Mouse (Mus musculus): ENCODE data around the gene Calml4.

Gene Calml4

DNA sequence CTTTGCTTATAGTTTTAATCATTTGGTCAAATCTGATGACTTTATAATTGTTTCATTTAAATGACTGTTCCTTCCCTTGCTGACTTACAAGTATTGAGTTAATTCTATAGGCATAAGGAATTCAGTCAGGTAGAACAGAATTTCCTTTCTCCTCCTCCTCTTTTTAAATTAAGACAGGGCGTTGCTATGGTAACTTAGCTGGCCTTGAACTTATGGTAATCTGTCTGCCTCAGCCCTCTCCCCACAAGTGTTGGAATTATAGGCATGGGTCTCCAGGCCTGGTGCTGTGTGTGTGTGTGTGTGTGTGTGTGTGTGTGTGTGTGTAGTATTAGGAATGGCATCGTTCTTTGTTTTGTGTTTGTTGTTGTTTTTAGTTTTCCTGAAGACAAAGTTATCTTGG is 43.9 kb downstream of the Calml4 start:
- no peak for DNase-seq (ENCODE audit: low spot score in 2 of 2)

DNA sequence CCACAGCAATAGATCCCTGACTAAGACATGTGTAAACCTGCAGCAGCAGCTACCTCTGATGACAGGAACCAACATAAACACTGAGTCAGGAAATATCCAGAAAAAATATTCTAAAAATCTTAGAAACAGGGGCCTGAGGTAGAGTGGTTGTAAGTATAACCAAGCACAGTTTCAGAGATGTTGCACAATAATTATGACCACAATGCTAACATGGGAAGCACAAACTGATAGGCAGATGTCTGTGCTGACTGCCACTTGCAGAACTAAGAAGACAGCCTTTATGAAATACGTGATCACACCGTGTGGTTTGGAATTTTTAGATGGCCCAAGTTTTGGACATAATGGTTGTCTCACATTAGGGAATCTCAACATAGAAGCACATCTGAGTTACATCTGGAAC is 46.0 kb downstream of the Calml4 start:
- no peak for DNase-seq (ENCODE audit: low spot score in 2 of 2)

DNA sequence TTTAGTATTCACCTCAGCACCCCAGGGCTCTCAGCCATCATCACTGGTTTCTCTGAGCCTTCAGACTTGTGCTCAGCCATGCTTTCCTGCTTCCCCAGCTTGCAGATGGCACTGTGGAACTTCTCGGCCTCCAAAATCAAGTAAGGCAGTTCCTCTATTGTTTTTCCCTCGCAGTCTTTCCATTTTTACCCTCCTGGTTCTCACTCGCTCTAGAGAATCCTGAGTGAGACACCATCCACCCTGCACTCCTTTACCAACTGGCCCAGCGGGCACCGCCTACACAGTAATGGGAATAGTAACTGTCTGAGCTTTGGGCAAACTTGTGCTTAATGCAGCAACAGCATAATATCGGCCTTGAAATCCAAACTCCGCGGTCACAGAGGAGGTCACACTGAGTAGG is 47.2 kb downstream of the Calml4 start:
- DNase-seq (ENCODE audit: low spot score in 2 of 2): peak in 1 of 2 experiments; percentile 37

DNA sequence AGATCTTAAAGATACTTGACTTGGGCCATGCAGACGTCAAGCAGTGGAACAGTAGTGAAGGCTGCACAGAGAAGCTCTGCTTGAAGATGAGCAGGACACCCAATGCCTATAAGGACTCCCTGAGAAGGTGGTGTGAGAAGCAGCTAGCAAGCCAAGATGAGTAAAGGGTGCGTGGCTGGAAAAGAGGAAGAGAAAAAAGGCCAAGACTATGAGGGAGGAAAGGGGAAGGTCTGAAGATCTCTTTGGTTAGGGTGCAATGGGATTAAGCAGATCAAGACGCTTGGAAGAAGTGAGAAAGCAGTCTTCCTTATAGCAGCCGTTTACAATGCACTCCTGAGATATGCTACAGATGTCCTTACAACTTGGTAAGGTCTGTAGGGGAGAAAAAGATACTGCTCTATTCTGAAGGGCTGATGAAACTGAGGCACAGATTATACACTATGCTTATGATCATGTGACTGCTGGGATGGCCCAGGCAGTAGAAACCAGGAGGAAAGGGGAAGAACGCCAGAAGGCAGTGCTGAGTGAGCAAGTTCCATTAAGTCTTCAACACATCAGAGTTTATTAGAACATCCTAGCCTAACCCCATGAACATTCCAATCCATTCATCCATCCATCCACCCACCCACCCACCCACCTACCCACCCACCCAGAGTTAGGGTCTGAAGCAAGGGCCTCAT is 55.6 kb downstream of the Calml4 start:
- no peak for DNase-seq (ENCODE audit: low spot score in 2 of 2)

DNA sequence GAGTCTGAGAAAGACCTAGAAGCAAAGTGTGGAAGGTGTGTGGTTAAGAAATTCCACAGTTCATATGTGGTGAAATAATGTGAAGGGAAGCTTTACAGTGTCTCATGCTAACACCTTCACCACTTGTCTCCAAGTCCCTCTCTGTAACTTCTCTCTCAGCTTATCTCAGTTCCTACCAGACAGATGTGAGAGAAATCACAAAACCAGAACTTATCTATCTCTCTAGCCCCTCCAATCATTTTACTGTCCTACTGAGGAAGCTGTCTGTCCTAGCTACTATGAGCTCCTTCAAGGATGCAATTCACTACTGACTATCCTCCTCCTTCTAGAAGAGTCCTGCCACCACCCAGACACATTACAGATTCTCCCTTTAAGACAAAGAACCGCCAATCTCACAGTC is 59.2 kb downstream of the Calml4 start:
- no peak for DNase-seq (ENCODE audit: low spot score in 2 of 2)

DNA sequence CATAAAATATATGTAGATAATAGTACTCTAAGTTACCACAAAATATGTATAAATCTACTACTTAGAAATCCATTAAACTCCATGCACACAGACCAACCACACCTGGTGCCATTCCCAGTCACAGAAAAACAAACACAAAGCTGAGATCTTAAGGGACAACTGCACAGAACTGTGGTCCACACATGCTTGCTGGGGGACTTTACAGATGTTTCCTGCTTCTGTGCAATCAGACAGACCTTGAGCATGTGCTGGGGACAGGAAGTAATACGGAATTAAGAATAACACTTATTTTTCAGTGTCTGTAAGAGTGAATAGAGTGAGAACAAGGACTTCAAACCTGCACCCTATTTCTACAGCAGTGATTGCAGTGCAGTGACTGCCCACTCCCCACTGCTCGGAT is 63.0 kb downstream of the Calml4 start:
- no peak for DNase-seq (ENCODE audit: low spot score in 2 of 2)

DNA sequence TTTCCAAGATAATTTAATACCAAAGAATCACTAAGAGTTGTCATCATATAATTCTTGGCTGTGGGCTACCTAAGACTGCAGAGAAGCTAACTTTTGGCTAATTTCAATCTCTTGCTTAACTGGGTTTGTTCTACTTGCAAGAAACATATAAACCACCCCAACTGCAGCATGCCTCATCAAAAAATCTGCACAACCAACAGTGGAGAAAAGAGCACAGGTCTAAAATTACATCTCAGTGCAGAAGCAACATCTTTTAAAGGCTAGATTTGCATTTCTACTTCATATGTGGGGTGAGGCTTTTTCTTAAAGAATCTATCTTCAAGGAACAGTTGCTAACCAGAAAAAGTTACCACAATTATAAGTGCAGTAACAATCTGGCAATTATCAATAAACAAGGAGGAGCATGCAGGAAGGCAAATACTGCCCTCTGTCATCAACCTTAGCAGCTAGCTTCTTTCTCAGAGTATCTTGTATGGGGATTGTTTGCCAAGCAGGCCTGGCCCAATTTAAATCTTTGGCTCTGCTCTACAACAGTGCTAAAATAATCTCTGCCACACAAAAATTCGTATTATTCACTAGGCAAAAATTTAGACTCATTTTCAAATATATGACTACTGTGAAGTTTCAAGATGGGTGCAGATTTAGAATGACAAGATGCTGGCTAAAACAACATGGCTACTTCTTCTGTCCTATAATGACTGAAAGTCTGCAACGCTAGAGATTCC is 67.2 kb downstream of the Calml4 start:
- peak in 1 of 2 experiments; percentile 30 for DNase-seq (ENCODE audit: low spot score in 2 of 2)

Measured in right cerebral cortex, adult 2 months (tissue).